Mouse (Mus musculus): Measurements from ENCODE around the gene Slc5a6.
"Not testable (repeated sequence)": the region's sequence is repeated elsewhere in the genome, so short reads cannot be mapped to it uniquely, and the experiment has no call there.

Gene Slc5a6

DNA sequence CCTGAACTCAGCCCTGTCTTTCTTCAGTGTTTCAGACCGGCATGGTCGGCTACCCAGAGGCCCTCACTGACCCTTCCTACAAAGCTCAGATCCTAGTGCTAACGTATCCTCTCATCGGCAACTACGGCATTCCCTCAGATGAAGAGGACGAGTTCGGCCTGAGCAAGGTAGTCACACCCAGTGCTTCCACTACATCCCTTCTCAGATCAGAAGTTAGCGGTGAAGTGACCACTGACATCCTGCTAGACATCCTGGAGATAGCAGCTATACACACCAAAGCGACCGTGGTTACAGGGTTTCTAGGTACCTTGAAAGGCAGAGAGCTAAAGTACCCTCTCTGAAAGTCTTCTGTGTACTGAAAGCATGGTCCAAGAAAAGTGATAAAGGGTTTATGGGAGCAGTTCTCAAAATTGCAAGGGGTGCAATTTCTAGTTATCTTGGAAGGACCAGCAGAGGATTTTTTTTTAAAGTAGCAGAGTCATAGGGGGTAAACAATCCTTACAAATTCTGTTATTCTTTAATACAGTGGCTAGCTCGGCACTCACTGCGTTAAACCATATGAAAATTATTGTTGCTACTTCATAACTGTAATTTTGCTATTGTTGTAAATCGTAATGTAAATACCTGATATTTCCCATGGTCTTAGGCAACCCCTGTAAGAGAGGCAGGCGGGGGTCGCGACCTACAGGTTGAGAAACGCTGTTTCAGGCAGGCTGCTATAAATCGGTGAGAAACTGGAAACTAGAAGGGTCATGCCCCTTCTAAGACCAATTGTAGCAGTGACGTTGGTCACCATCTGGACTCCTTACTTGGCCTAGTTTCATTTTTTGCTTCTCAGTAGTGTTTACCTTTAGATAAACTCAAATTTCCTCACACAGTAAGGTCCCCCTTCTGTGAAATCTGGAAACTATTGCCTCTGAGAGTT lies 6.8 kb upstream of the Slc5a6 start:
- no peak for DNase-seq (ENCODE audit: low spot score)

DNA sequence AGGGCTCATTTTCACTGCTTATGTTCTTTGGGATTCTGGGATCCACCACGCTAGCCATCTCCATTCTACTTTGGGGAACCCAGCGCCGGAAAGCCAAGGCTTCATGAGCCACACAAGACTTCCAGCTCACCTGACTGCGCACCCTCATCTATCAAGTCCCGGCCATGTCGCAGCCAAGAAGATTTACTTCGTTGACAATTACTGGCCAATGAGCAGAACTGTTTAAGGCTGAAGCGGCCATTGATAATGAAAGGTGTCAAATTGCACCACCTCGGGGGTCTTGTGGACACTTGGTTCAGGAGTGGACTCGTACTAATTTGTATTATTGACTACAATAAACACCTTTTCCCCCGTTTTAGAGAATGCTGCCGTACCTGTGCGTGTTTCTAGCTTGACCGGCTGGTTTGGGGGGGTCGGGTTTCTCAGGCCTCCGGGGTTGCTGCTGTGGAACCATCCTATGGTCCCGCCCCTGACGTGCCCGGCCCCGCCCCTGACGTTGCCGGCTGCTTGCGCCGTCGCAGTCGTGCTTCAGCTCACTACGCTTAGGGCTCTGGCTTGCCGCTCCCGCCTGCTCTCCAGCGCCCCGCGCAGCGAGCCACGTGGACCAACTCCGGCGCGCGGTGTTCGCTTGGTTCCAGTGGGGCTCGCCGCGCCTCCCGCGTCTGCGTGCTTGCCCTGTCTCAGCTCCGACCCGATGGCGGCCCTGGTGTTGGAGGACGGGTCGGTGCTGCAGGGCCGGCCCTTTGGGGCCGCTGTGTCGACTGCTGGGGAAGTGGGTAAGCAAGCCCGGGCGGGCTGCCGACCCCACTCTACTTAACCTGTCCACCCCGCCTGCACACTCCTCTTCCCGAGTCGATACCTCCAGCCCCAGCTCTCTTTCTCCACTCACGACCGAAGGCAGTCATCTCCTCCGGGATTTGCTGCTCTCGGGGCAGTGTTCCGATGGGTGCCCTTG lies 5.8 kb upstream of the Slc5a6 start, which contains the start of gene Cad:
TSS of gene Cad (plus strand) at position 520 of the 955 bp plus-strand sequence.
- peak; percentile 98 for DNase-seq (ENCODE audit: low spot score)

DNA sequence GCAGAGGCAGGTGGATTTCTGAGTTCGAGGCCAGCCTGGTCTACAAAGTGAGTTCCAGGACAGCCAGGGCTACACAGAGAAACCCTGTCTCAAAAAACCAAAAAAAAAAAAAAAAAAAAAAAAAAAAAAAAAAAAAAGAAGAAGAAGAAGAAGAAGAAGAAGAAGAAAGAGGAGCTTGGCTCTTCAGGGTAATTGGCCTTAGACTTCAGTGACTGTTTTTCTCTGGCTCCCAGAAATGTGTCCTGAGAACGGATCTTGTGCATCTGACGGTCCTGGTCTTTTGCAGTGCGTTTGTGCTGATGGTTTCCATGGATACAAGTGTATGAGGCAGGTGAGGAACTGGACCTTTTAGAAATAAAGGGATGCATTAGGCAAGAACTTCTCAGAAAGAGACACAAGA lies 5.0 kb upstream of the Slc5a6 start:
- not testable (repeated sequence) for DNase-seq (ENCODE audit: low spot score)

DNA sequence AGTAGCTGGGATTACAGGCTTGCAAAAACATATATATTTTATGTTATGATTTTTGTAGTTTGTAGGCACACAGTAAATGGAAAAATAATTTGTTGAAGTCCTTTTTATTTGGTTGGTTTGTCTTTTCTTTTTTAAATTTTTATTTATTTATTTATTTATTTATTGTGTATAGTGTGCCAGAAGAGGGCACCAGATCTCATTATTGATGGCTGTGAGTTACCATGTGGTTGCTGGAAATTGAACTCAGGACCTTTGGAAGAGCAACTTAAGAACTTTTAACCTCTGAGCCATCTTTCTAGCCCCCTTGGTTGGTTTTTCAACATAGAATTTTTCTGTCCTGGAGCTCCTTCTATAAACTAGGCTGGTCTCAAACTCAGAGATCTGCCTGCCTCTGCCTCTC lies 1.7 kb upstream of the Slc5a6 start:
- DNase-seq (ENCODE audit: low spot score), result no peak

DNA sequence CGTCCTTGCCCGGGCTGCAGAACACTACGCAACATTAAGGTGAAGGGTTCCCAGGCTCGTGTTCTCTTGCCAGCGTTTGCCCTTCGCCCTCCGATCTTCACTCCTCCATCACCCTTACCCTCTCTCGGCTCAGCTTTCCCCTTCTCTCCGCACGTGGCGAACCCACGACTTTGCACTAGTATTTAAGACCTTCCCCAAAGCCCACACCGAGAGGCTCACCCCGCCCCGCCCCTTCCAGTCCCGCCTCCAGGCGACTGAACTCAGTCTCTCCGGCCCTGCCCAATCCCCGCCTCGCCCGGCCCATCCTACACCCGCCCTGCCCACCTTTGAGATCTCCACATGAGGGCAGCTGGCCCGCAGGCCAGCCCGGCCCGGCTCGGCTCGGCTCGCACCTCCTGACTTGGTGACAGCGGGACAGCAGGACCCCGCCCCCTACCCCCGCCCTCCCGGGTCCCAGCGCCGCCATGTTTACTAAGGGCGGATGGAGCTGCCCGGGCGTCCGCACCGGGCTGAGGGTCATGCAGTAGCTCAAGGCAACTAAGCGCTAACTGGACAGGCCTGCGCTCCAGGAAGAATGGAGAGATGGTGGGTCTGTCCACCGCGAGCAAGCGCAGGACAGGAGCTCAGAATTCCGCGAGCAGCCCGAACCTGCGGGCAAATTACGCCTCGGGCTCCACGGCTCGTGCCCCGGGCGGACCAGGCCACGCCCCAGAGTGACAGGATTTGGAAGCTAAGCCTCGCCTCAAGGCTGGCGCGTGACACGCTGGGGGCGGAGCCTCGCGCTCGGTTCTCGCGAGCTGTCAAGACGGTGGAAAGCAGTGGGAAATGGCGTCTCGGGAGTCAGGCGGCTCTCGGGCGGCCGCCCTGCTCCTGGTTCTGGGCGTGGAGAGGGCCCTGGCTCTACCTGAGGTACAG lies 619 bp downstream of the Slc5a6 start, which contains the start of gene Atraid:
TSS of gene Atraid (plus strand) at position 465 of the 915 bp plus-strand sequence.
- DNase-seq (ENCODE audit: low spot score), result peak; percentile 99

DNA sequence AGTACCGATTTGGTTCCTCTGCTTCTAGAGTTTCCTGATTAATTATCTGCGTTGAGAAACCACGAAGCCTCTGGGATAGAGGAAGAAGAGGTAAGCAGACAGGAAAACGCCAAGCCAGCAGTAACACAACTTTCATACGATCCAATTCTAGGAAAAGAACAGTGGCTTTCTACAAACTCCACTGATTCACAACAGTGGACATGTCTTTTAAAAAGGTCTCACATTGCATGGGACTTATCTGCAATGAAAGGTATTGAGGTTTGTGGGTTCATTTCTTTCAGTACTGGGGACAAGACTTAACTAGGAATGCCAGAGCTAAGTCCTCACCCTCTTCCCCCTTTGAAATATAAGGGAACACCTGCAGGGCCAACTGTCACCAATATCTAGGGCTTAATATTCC lies 1.6 kb downstream of the Slc5a6 start:
- DNase-seq (ENCODE audit: low spot score), result no peak

DNA sequence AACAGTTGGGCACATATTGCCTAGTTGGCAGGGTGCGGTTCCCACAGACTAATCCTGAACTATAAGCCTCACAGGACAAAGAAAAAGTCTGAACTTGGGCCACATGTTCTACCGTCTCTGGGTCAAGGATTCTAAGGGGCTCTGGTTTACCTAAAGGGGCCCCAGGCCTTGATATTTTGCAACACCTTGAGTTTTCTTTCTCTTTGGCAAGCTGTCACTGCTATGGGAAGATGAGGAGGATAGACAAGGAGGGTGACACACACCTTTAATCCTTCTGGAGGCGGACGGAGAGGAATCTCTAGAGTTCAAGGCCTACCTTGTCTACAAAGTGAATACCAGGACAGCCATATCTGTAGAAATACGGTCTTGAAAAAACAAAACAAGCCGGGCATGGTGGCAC lies 2.3 kb downstream of the Slc5a6 start:
- no peak for DNase-seq (ENCODE audit: low spot score)

DNA sequence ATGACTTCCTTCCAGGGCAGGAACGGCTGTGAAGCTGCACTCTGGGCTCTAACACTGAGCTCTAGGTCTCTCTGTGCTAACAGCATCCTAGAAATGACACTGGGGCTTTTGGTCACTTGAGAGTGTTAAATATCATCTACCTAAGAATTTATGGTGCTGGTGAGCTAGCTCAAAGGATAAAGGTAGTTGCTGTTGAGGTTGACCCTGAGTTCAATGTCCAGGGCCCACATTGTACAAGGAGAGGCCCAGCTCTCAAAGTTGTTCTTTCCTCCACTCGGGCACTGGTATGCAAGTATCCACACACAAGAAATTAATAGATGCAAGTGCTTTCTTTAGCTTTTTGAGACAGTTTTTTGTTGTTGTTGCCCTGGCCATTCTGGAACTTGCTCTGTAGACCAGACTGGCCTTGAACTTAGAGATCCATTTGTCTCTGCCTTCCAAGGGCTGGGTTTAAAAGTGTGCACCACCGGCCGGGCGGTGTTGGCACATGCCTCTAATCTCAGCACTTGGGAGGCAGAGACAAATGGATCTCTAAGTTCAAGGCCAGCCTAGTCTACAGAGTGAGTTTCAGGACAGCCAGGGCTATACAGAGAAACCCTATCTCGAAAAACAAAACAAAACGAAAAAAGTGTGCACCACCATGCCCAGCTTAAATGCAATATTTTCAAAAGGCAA lies 10.4 kb downstream of the Slc5a6 start:
- no peak for DNase-seq (ENCODE audit: low spot score)

DNA sequence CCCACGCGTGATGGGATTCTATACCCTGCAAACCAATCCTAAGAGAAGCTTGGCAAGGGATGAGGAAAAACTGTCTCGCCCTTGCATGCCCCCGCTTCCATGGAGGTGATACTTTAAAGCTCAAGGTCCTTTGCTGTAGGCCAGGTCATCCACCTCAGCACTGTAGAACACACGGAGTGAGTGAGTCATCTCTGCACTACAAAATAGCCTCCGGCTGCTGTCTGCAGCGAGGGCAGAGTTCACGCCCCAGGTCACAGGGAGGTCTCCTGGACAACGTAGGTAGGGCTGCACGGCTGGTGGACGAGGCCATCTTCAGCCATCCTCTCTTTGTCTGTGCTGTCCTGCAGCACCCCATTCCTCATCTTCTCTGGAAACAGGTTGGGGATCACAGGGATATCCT lies 12.2 kb downstream of the Slc5a6 start:
- DNase-seq (ENCODE audit: low spot score), result not testable (repeated sequence)

DNA sequence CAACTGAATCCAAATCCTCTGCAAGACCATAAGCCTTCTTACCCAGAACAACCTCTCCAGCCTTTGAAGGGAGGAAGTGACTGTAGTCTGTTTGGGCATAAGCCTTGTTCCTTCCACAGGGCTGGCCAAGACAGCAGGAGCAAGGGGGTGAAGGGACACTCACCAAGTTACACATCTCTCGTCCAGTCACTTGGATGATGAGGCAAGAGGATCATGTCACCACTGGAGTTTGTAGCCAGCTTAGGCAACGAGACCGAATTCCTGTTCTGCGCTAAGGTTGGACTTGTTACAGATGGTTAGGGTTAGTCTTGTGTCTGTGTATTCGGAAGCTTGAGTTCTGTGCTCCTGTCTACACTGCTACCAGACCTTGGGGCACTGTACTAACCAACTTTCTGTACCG lies 14.1 kb downstream of the Slc5a6 start:
- DNase-seq (ENCODE audit: low spot score), result no peak

DNA sequence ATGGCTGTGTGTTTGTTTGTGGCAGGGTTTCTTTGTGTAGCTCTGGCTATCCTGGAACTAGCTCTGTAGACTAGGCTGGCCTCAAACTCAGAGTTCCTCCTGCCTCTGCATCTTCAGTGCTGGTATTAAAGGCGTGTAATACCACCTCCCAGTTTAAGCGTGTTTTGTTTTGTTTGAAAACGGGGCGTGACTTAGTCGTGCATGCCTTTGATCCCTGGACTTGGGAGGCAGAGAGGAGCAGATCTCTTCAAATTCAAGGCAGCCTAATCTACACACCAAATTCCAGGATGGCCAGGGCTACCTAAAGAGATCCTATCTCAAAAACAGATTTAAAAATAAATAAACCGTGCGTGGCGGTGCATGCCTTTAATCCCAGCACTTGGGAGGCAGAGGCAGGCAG lies 17.2 kb downstream of the Slc5a6 start:
- no peak for DNase-seq (ENCODE audit: low spot score)

DNA sequence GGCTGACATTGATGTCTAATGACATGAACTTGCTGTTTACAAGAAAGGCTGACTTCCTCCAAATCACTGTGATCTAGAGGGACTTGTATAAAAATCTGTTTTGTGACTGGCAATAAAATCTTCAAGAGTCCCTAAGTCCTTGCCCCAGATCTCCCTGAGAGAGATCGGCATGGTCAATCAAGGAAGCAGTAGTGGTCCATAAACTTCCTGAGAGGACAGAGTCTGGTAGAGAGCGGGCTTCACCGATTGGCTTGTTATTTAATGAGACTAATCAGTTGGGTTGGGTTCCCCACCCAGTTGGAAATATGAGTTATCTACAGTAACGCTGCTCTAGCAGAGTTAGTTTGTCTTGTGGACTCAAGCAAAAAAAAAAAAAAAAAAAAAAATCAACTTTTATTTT lies 17.8 kb downstream of the Slc5a6 start:
- DNase-seq (ENCODE audit: low spot score), result no peak

DNA sequence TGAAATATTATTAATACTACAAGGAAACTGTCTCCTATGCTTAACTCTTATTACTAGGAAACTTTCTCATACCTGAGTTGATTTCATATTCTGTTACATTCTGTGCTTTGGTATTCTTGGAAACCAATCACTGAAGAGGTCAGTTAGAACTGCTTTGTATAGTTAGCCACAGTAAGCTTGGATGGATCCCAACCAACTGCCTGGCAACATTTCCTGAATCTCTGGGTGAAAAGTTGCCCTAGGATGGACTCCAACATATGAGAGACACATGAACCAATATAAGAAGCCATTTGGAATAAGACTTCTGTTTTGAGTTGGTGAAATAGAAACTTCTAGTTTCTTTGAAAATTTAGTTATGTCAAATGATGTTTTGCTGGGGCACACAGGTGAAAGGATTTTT lies 24.1 kb downstream of the Slc5a6 start:
- no peak for DNase-seq (ENCODE audit: low spot score)

DNA sequence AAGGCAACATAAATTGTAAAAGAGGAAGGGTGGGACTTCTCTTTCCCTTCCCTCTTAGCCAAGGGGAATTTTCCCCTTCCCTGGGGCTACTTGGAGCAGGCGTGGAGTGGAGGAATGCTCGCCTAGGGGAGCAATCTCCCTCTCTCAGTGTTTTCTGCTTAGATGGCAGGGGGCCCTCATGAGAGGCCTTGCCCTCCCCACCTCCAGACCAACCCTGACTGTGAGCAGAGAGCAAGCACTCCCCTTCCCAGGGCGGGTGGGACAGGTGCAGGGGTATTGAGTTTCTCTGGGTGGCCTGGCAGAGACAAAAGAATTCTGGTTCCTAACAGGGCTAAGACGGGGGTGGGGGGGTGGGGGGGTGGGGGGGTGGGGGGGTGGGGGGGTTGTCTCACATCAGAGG lies 25.5 kb downstream of the Slc5a6 start:
- DNase-seq (ENCODE audit: low spot score), result no peak

DNA sequence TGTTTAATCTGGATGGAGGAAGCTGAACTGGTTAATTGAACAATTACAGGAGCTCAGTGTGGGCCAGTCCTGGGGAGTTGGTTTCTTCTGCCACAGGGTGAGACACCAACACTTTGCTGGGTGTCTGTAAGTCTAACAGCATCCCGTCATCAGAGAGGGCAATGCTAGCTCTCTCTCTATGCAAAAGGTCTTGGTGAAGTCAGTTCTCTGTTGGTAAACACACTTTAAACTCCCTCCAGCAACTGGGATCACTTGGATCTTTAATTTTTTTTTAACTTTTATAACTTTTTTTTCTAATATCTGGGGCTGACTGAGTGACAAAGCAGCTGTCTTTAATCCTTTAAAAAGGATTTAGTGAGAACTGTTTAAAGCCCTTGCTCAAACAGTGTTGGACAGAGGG lies 26.0 kb downstream of the Slc5a6 start:
- no peak for DNase-seq (ENCODE audit: low spot score)

DNA sequence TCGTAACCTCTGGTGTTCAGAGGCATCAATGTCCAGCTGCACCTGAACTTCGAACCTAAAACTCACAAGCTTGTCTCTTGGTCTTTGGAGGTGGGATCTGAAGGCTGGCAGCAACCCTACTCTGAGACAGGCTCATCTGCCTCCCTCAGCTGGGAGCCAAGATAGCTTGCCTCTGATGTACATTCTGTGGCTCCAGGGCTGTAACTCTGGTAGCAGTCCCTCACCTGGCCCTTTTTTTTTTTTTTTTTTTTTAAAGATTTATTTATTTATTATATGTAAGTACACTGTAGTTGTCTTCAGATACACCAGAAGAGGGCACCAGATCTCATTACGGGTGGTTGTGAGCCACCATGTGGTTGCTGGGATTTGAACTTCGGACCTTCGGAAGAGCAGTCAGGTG lies 26.9 kb downstream of the Slc5a6 start:
- not testable (repeated sequence) for DNase-seq (ENCODE audit: low spot score)

DNA sequence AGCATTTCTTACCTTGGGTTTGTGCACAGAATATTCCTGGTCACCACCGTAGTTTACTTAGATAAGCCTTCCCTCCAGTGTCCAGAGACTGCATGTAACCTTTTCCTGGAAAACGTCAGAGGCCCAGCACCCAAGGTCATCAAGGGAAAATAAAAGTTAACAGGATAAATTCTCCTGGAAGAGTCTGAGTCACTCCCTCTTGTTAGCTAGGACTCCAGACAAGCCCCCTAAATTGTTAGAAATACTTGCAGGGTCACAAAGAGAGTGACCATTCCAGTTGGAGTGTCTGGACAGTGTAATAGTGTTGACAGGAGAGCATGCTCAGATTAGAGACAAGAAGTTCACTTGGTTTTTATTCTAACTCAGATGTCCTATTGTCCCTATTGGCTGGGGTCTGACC lies 32.8 kb downstream of the Slc5a6 start:
- no peak for DNase-seq (ENCODE audit: low spot score)

DNA sequence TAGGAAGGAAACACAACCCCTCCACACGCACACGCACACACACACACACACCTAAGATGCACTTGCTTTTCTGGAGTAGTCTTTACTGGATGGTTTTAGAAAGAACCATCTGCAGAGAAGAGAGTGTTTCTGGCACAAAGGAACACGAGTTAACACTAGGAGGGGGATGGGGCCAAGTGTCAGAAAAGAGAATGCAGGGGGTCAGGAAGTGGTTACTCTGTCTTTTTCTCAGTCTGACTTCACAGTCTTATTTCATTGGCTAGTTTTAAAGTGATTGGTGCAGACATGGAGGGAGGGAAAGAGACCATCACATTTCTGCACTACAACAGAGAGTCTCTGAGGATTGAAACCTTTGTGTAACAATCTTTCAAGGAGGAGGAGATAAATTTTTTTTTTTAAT lies 36.0 kb downstream of the Slc5a6 start:
- no peak for DNase-seq (ENCODE audit: low spot score)

DNA sequence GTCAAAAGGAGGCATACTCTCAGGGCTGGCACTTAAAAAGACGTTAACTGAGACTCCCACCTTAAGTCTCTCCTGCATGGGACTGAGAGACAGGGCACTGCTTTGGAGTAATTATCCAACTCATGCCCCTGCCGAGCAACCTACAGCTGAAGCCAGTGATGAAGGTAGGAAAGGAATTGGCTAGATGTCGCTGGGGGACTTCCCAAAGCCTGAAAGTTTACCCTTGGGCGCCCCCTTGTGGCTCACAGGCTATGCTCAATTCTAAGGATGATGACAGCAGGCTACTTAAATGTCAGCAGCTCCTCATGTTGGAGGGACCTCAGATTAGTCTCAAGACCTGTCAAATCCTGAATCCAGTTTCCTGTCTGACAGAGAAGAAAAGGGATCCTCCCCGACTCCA lies 44.5 kb downstream of the Slc5a6 start:
- DNase-seq (ENCODE audit: low spot score), result peak; percentile 95

DNA sequence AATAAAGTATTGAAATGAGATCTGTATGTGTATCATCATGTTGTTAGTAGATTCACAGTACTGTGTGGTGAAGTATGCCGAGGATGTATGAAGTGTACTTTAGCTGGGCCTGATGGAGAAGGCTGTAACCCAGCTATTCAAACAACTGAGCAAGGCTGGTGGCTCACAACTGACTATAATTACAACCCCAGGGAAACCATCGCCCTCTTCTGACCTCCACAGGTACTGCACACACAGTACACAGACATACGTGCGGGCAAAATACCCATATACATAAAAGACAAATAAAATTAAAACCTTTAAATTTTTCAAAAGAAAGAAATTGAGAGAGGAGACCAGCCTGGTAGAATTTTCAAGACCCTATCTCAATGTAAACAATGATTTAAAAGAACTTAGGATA lies 47.2 kb downstream of the Slc5a6 start:
- no peak for DNase-seq (ENCODE audit: low spot score)

DNA sequence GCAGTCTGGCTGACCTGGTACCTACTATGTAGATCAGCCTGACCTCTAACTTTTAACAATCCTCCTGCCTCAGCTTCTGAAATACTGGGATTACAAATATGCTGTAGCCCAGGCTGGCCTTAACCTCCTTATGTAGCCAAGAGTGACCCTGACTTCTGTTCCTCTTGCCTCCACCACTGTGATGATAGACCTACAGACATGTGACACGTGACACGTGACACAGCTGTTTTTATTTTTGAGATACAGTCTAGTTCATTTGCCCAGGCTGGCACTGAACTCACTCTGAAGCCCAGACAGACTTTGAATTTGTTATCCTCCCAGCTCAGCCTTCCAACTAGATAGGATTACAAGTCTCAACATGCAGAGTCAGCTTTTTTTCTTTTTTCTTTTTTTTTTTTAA lies 47.7 kb downstream of the Slc5a6 start:
- DNase-seq (ENCODE audit: low spot score), result no peak
